Comparison of ENCODE assay signal across 25 mouse cellular contexts in genomic region chr6:36772541-36772940, GRCm38 (mm10).
"Had no signal": no experiment of that assay in that cellular context is flagged by ENCODE, and none has a peak within 500 bp of the region (broad histone marks: within the 10 kb centered on the region; RNA-seq: fewer than 3 reads in every experiment).

No protein-coding gene starts in this region.

- H3K27ac ChIP-seq: heart, embryonic 10.5 days; heart, embryonic 13.5 days; heart, embryonic 15.5 days; hindbrain, embryonic 10.5 days; hindbrain, embryonic 12.5 days; hindbrain, embryonic 13.5 days; hindbrain, embryonic 14.5 days; hindbrain, embryonic 15.5 days; hindbrain, postnatal 0 days; intestine, embryonic 15.5 days; kidney, embryonic 15.5 days; kidney, postnatal 0 days had no signal

- H3K27me3 ChIP-seq: heart, embryonic 12.5 days; heart, embryonic 13.5 days; heart, embryonic 15.5 days; hindbrain, embryonic 15.5 days; intestine, embryonic 15.5 days; kidney, embryonic 15.5 days had no signal

- DNase-seq: heart, postnatal 10 days; heart, postnatal 14 days; heart, postnatal 36 days; heart, postnatal 4 days; kidney, adult 11 months; kidney, postnatal 14 days; kidney, postnatal 25 days; kidney, postnatal 4 days; layer of hippocampus, adult 9-11 months; layer of hippocampus, postnatal 36 days had no signal

- H3K36me3 ChIP-seq: heart, embryonic 15.5 days; hindbrain, embryonic 12.5 days; intestine, embryonic 15.5 days had no signal

- H3K4me3 ChIP-seq: heart, embryonic 10.5 days; heart, embryonic 12.5 days; heart, embryonic 13.5 days; heart, embryonic 15.5 days; hindbrain, embryonic 10.5 days; hindbrain, embryonic 12.5 days; hindbrain, embryonic 13.5 days; hindbrain, embryonic 15.5 days; intestine, embryonic 15.5 days; kidney, embryonic 15.5 days; layer of hippocampus, adult 2 months; left cerebral cortex, adult 2 months had no signal

- H3K4me1 ChIP-seq: intestine, embryonic 15.5 days had no signal
